Mouse (Mus musculus): ENCODE results near the gene Ube2i. TPM values are rescaled to one million over a fixed set of nuclear protein-coding genes. Genes with fewer than 3 reads are reported as not detected.
A peak's percentile ranks its signal among the peaks of the same experiment; 100 is the strongest.

The Ube2i gene
- polyA plus RNA-seq, 1 experiment: 187 TPM

DNA sequence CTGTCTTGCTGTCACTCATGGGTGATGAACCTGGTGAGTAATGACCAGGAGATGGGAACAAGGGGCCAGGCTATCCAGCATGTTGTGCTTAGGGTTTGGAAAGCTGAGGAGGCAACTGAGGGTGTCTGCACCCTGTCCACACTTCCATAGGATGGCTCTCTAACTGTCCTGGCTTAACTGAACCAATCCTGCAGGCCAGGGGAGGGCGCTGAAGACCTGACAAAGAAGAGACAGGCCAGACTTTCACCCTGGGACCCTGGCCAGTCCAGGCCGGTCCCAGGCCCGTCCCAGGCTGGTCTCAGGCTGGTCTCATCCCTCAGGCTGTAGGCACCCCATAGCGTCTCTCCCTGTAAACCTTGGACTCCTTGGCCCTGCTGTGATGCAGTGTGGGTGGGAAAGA, 16.0 kb upstream of the Ube2i start:
- no peak overlapping the region for H3K4me3 ChIP-seq (replicated peaks; ENCODE audit: control insufficient read depth, low read depth, low read length)
- WGBS: 29% methylated on average over 4 of the region's 4 CpGs
- no peaks in the 10 kb centered on the region for H3K4me1 ChIP-seq (ENCODE audit: control insufficient read depth, insufficient read depth, low read length)
- no peak overlapping the region for H3K27ac ChIP-seq (ENCODE audit: control insufficient read depth, insufficient read depth, low read depth, low read length, poor library complexity)
- TF ChIP-seq CTCF (IDR thresholded peaks at IDR 0.05; ENCODE audit: control insufficient read depth, insufficient read depth, low read length) (no peak), POLR2A (IDR thresholded peaks at IDR 0.05; ENCODE audit: borderline replicate concordance, control insufficient read depth, low read depth, low read length) (no peak)

DNA sequence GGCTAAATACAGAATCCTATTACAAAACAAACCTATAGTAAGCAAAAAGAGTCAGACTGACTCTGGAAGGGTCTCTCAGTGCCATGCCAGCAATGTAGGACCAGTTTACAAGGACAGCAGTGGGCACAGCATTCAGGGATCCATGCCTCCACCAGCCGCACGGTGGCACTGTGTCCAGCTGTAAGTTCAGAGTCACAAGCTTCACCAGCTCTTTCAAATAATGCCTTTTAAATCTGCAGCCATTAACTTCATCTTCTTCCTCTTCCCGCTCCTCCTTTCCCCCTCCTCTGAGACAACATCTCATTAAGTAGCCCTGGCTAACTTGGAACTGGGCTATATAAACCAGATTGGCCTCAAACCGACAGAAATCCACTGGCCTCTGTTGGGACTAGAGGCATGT, 14.4 kb upstream of the Ube2i start:
- H3K27ac ChIP-seq (ENCODE audit: control insufficient read depth, insufficient read depth, low read depth, low read length, poor library complexity): no peak overlapping the region
- no peak overlapping the region for H3K4me3 ChIP-seq (replicated peaks; ENCODE audit: control insufficient read depth, low read depth, low read length)
- no peaks in the 10 kb centered on the region for H3K4me1 ChIP-seq (ENCODE audit: control insufficient read depth, insufficient read depth, low read length)
- 20% methylated on average over 4 of the region's 4 CpGs for WGBS
- TF ChIP-seq POLR2A (IDR thresholded peaks at IDR 0.05; ENCODE audit: borderline replicate concordance, control insufficient read depth, low read depth, low read length): no peak
- TF ChIP-seq CTCF (IDR thresholded peaks at IDR 0.05; ENCODE audit: control insufficient read depth, insufficient read depth, low read length): peak; percentile 89

DNA sequence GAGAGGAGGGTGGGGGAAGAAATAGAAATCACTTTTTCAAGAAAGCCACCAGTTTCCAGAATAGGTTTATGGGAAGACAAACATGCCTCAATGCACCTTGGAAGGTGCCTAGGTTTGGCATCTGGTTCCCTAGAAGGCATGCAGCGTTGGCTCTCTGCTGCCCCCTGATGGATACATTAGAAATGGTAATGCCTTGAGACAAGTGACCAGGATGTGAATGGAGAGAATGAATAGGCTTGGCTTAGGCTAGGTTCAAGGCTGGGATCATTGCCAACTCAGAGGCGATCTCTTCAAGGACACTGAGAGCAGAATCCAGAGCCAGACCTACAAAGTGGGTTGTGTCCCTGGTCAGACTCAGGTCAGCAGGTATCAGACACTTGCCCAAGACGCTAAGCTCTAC, 10.6 kb upstream of the Ube2i start:
- WGBS: 24% methylated on average over 3 of the region's 3 CpGs
- Histone ChIP-seq H3K27ac (ENCODE audit: control insufficient read depth, insufficient read depth, low read depth, low read length, poor library complexity) (no peak overlapping the region), H3K4me1 (ENCODE audit: control insufficient read depth, insufficient read depth, low read length) (no peaks in the 10 kb centered on the region), H3K4me3 (replicated peaks; ENCODE audit: control insufficient read depth, low read depth, low read length) (no peak overlapping the region)
- TF ChIP-seq CTCF (IDR thresholded peaks at IDR 0.05; ENCODE audit: control insufficient read depth, insufficient read depth, low read length) (peak; percentile 96), POLR2A (IDR thresholded peaks at IDR 0.05; ENCODE audit: borderline replicate concordance, control insufficient read depth, low read depth, low read length) (no peak)

DNA sequence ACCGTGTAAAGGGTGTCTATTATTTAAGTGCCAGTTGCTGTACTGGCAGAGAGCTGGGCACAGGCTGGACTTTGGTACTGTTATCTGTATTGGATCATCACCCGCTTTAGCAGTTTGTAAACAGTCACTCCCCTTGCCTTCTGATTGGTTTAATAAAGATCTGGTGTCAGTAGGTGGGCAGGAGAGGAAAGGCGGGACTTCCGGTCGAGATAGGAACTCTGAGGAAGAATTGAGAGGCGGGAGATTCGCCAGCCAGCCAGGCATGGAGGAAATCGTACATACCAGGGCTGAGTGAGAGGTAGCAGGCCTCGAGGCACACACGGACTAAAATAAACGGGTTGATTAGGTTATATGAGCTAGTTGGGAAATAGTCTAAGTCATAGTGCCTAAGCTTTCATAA, 7.7 kb upstream of the Ube2i start:
- TF ChIP-seq POLR2A (IDR thresholded peaks at IDR 0.05; ENCODE audit: borderline replicate concordance, control insufficient read depth, low read depth, low read length): no peak
- TF ChIP-seq CTCF (IDR thresholded peaks at IDR 0.05; ENCODE audit: control insufficient read depth, insufficient read depth, low read length): no peak
- WGBS: 36% methylated on average over 11 of the region's 11 CpGs
- Histone ChIP-seq H3K4me3 (replicated peaks; ENCODE audit: control insufficient read depth, low read depth, low read length) (no peak overlapping the region), H3K27ac (ENCODE audit: control insufficient read depth, insufficient read depth, low read depth, low read length, poor library complexity) (no peak overlapping the region), H3K4me1 (ENCODE audit: control insufficient read depth, insufficient read depth, low read length) (no peaks in the 10 kb centered on the region)

DNA sequence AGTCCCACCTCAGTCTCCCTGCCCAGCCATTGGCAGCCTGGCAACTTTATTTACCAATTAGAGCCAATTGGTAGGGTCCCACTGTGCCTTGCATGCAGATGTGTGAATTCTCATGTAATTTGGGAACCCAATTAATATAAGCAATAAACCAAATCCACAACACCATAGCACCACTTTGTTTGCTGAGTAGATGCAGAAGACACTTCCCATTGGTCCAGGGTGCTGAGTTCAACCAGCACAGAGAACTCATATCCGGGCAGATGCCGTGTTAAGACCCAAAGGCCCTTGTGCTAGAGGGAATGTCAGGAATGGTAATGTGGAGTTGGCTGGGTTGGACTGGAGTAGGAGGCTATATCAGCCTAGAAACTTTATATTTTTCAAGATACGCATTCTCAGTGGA, 1.4 kb upstream of the Ube2i start:
- WGBS: 84% methylated on average over 3 of the region's 3 CpGs
- H3K27ac ChIP-seq (ENCODE audit: control insufficient read depth, insufficient read depth, low read depth, low read length, poor library complexity): no peak overlapping the region
- H3K4me3 ChIP-seq (replicated peaks; ENCODE audit: control insufficient read depth, low read depth, low read length): no peak overlapping the region
- H3K4me1 ChIP-seq (ENCODE audit: control insufficient read depth, insufficient read depth, low read length): peaks cover 4% of the 10 kb centered on the region
- TF ChIP-seq POLR2A (IDR thresholded peaks at IDR 0.05; ENCODE audit: borderline replicate concordance, control insufficient read depth, low read depth, low read length) (no peak), CTCF (IDR thresholded peaks at IDR 0.05; ENCODE audit: control insufficient read depth, insufficient read depth, low read length) (no peak)

DNA sequence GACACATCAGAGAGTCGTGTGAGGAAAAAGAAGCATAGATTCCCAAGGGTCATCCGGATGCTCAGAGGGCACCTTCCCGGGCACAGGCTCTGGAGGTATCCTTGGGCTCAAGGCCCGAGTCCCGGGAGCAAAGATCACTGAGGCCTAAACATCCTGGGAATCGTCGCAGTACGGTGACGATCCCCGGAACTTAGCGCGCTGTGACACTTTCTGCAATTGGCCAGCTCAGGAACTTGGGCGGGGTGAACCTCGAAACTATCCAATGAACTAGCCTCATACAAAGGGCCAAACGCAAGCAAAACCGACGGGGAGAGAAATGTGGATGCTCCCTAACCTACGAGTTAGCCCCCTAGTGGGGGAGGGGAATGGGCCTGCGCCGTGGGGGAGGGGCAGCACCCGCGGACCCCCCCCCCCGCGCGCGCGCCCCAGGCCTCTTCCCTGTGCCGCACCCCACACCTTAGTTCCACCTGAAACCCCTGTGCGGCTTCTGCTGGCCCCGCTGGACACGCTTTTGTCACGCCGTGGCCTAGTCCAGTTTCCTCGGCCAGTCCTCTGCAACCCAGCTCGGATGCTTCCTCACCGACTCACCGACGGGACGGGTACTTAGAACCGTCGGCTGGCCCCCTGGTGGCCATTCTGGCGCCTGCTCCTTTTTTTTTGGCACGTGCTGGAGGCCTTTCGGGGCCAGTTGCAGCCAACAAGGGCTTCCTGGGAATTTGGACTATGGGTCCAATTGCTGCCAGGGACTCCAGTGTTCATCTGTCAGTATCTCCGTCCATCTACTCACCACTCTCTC, 518 bp downstream of the Ube2i start:
- Histone ChIP-seq H3K4me3 (replicated peaks; ENCODE audit: control insufficient read depth, low read depth, low read length) (peak overlapping the region; percentile 91), H3K4me1 (ENCODE audit: control insufficient read depth, insufficient read depth, low read length) (peaks cover 4% of the 10 kb centered on the region), H3K27ac (ENCODE audit: control insufficient read depth, insufficient read depth, low read depth, low read length, poor library complexity) (peak overlapping the region; percentile 98)
- TF ChIP-seq POLR2A (IDR thresholded peaks at IDR 0.05; ENCODE audit: borderline replicate concordance, control insufficient read depth, low read depth, low read length): peak; percentile 74; the same call in 1 of the 2 replicates
- TF ChIP-seq CTCF (IDR thresholded peaks at IDR 0.05; ENCODE audit: control insufficient read depth, insufficient read depth, low read length): peak; percentile 73
- WGBS: 1% methylated on average over 43 of the region's 45 CpGs

DNA sequence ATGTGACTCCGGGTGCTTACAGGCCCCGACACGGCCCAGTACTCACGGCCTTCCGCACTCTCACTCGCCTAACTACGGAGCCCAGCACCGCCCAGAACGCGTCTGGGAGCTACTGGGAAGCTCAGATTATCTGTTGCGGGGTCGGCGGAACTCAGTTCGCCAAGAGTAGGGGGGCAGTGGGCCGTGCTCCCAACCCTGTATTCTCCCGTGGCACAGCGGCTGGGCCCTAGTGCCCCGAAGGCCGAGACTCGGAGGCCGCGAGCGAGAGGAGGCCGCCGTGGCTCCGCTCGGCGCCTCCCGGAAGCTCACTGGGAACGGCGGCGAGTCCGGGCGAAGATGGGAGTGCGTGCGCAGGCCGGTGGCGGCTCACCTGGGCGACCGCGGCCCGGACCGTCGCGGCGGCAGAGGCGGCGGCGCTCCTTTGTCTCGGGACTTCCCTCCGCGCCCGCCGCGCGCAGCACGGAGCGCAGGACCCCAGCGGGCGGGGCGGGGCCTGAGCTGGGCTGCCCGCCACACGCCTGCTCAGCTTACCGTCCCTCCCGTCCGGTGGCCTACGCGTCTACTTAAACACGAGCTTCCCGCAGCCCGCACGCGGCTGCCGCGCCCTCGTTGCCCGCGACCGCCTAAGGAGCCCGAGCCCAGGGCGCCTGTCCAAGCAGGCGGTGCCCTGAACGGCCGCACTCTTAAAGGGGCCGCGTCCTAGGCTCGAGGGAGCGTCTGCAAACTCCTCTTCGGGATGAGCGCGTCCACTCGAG, 1.3 kb downstream of the Ube2i start:
- Histone ChIP-seq H3K4me3 (replicated peaks; ENCODE audit: control insufficient read depth, low read depth, low read length) (peak overlapping the region; percentile 91), H3K4me1 (ENCODE audit: control insufficient read depth, insufficient read depth, low read length) (peaks cover 4% of the 10 kb centered on the region), H3K27ac (ENCODE audit: control insufficient read depth, insufficient read depth, low read depth, low read length, poor library complexity) (peak overlapping the region; percentile 98)
- TF ChIP-seq POLR2A (IDR thresholded peaks at IDR 0.05; ENCODE audit: borderline replicate concordance, control insufficient read depth, low read depth, low read length) (peak; percentile 79; the same call in 1 of the 2 replicates), CTCF (IDR thresholded peaks at IDR 0.05; ENCODE audit: control insufficient read depth, insufficient read depth, low read length) (no peak)
- under 1% methylated on average over 92 of the region's 92 CpGs for WGBS

DNA sequence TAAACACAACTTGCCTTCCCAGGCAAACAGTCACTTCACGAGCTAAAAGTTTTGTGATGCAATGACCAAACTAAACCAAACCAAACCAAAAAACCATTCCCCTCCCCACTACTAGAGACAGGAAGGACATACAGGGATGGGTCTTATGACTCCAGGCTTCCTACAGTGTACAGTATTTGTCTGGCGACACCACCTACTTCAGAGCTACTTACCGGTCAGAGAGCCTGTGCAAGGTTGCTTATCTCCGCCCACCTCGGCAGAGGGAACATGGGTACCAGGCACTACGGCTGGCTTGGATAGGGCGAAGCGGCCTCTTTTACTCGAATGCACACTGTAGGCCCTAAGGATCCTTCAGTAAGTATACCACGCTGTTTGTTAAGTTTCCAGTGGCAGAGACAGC, 2.1 kb downstream of the Ube2i start:
- under 1% methylated on average over 10 of the region's 10 CpGs for WGBS
- no peak for TF ChIP-seq CTCF (IDR thresholded peaks at IDR 0.05; ENCODE audit: control insufficient read depth, insufficient read depth, low read length)
- TF ChIP-seq POLR2A (IDR thresholded peaks at IDR 0.05; ENCODE audit: borderline replicate concordance, control insufficient read depth, low read depth, low read length): no peak
- Histone ChIP-seq H3K27ac (ENCODE audit: control insufficient read depth, insufficient read depth, low read depth, low read length, poor library complexity) (peak overlapping the region; percentile 98), H3K4me3 (replicated peaks; ENCODE audit: control insufficient read depth, low read depth, low read length) (peak overlapping the region; percentile 91), H3K4me1 (ENCODE audit: control insufficient read depth, insufficient read depth, low read length) (peaks cover 4% of the 10 kb centered on the region)

All from bone marrow, adult 2 months (tissue).